Mouse (Mus musculus) forebrain, embryonic 16.5 days (tissue): ENCODE measurements around the gene Sept8. TPM values are rescaled to one million over a fixed set of nuclear protein-coding genes. Genes with fewer than 3 reads are reported as not detected.

ENCODE experiments used
- ATAC-seq: fragments of 200-750 bp; cut with Nextera tagmentation; 2 replicates; pipeline ENCODE4 v1.8.0; 2017; ENCODE audit warnings: mild to moderate bottlenecking, moderate library complexity
- H3K27ac ChIP-seq: fragments of 300-500 bp; sonication (generic); 2 replicates; pipeline ENCODE4 v1.5.1; 2014; ENCODE audit warnings: low read length, control low read depth
- H3K27me3 ChIP-seq: fragments of 300-500 bp; sonication (generic); replicated peaks from 2 replicates; pipeline ENCODE4 v1.6.1; 2014; ENCODE audit warnings: low read length; ENCODE audit not compliant: control insufficient read depth, insufficient read depth
- H3K36me3 ChIP-seq: fragments of 300-500 bp; sonication (generic); 2 replicates; pipeline ENCODE4 v1.6.1; 2014; ENCODE audit not compliant: control insufficient read depth, insufficient read depth
- H3K4me1 ChIP-seq: fragments of 300-500 bp; sonication (generic); replicated peaks from 2 replicates; pipeline ENCODE4 v1.6.1; 2014; ENCODE audit warnings: low read length; ENCODE audit not compliant: control insufficient read depth, insufficient read depth
- H3K4me2 ChIP-seq: fragments of 300-500 bp; sonication (generic); 2 replicates; pipeline ENCODE4 v1.6.1; 2014; ENCODE audit warnings: mild to moderate bottlenecking, low read length, control low read depth
- H3K4me3 ChIP-seq: fragments of 300-500 bp; sonication (generic); replicated peaks from 2 replicates; pipeline ENCODE4 v1.5.1; 2014; ENCODE audit warnings: mild to moderate bottlenecking, low read length, control low read depth
- H3K9ac ChIP-seq: fragments of 300-500 bp; sonication (generic); replicated peaks from 2 replicates; pipeline ENCODE4 v1.6.1; 2014; ENCODE audit warnings: low read depth, low read length, control low read depth
- H3K9me3 ChIP-seq: fragments of 300-500 bp; sonication (generic); 2 replicates; pipeline ENCODE4 v1.6.1; 2016; ENCODE audit warnings: low read length; ENCODE audit not compliant: control insufficient read depth
- WGBS: fragments of 180-500 bp; shearing (Covaris S2); extraction: QIAGEN DNeasy Blood & Tissue Kit; methylation state at CpG from one replicate; pipeline ENCODE4 v1.1.7; 2014; 5-methylcytosine and 5-hydroxymethylcytosine counted together
- polyA plus RNA-seq: library from polyadenylated mRNA; unstranded; fragments of >200 nt; fragmentation: Nextera tagmentation; extraction: Ambion mirVana; gene quantifications from 2 replicates; pipeline ENCODE4 v1.2.1, GENCODE M21; 2015

The Sept8 gene
- polyA plus RNA-seq, 1 experiment from 2014 or later: 23.3 TPM

DNA sequence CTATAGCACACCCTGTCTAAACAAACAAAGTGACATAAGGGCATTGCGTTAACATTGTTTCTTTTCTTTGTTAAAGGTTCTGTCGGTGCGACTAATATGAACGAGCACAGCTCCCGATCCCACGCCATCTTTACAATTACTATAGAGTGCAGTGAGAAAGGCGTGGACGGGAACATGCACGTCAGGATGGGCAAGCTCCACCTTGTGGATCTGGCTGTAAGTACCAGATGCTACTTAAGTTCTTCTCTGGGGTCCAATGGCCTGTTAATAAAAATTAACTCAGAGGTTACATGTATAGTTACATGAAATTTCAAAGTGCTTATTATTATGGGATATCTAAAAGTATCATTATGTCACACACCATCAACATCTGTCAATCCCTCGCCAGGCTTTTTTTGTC, 64.1 kb downstream of the Sept8 start:
- H3K4me2 ChIP-seq: no peak overlapping the region
- 70% methylated on average over 10 of the region's 10 CpGs for WGBS
- no peaks in the 10 kb centered on the region for H3K27me3 ChIP-seq
- ATAC-seq: no peak
- no peak overlapping the region for H3K27ac ChIP-seq
- H3K4me3 ChIP-seq: no peak overlapping the region
- no peak overlapping the region for H3K9ac ChIP-seq
- H3K4me1 ChIP-seq: no peaks in the 10 kb centered on the region
- no peaks in the 10 kb centered on the region for H3K9me3 ChIP-seq
- H3K36me3 ChIP-seq: peaks cover 48% of the 10 kb centered on the region

- H3K36me3 ChIP-seq: peaks cover 55% of the 10 kb centered on the region
Measured at GRCm38 (mm10) chr11:53584849-53585248, 65.8 kb downstream of the Sept8 start.

DNA sequence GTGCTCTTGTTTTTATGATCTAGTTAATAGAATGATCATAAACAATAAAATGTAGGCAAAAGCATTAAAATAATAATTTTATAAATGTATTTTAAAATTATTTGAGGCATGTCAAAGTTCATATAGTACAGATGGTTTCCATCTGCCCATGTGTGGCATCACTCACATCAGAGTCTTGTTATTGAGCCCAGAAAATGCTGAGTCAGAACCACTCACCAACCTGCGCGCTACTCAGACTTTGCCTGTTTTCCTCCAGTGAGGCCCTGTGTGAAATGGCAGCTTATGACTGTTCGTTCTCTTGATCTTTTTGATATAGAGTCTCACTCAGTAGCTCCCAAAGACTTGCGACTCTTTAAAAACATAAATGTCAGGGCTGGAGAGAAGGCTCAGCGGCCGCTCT, 66.5 kb downstream of the Sept8 start:
- peaks cover 52% of the 10 kb centered on the region for H3K36me3 ChIP-seq
- no peak overlapping the region for H3K27ac ChIP-seq
- 96% methylated on average over 6 of the region's 6 CpGs for WGBS

More at GRCm38 (mm10) chr11:53584849-53585248, 65.8 kb downstream of the Sept8 start:
- no peak overlapping the region for H3K9ac ChIP-seq
- no peak overlapping the region for H3K4me2 ChIP-seq
- H3K27ac ChIP-seq: no peak overlapping the region
- H3K27me3 ChIP-seq: no peaks in the 10 kb centered on the region
- WGBS: 58% methylated on average over 3 of the region's 3 CpGs
- no peaks in the 10 kb centered on the region for H3K4me1 ChIP-seq
- no peak for ATAC-seq
- no peaks in the 10 kb centered on the region for H3K9me3 ChIP-seq
- H3K4me3 ChIP-seq: no peak overlapping the region

GRCm38 (mm10) chr11:53588279-53588678, 69.2 kb downstream of the Sept8 start:
- Histone ChIP-seq H3K9ac (no peak overlapping the region), H3K9me3 (no peaks in the 10 kb centered on the region), H3K36me3 (peaks cover 60% of the 10 kb centered on the region), H3K27ac (no peak overlapping the region), H3K4me2 (no peak overlapping the region), H3K4me1 (no peaks in the 10 kb centered on the region), H3K4me3 (no peak overlapping the region), H3K27me3 (no peaks in the 10 kb centered on the region)
- no peak for ATAC-seq
- 84% methylated on average over 8 of the region's 8 CpGs for WGBS

More for the DNA sequence above, 66.5 kb downstream of the Sept8 start:
- no peaks in the 10 kb centered on the region for H3K9me3 ChIP-seq
- no peaks in the 10 kb centered on the region for H3K4me1 ChIP-seq
- H3K27me3 ChIP-seq: no peaks in the 10 kb centered on the region
- H3K4me2 ChIP-seq: no peak overlapping the region
- no peak overlapping the region for H3K9ac ChIP-seq
- H3K4me3 ChIP-seq: no peak overlapping the region
- ATAC-seq: no peak

DNA sequence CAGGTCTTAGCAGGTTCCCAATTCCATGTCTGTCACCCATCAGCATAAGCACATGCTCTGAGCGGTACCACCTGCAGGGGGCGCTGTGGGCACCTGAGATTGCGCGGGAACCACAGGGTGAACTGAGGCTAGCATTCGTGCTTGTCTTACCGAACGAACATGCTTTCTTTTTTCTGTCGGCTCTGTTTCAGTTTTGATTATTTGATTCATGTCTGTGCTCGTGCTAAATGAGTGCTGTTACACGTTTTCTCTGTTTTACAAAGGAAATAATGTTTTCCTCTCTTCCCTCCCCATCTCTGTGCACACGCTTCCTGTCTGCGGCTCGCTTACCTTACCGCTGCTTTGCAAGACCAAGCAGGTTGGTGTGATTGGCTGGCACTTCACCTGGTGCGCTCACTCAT, 71.3 kb downstream of the Sept8 start:
- no peak overlapping the region for H3K4me2 ChIP-seq
- no peak overlapping the region for H3K4me3 ChIP-seq
- no peak overlapping the region for H3K27ac ChIP-seq
- no peak for ATAC-seq
- no peaks in the 10 kb centered on the region for H3K4me1 ChIP-seq
- 41% methylated on average over 15 of the region's 15 CpGs for WGBS
- no peaks in the 10 kb centered on the region for H3K27me3 ChIP-seq
- H3K9ac ChIP-seq: no peak overlapping the region
- peaks cover 63% of the 10 kb centered on the region for H3K36me3 ChIP-seq
- H3K9me3 ChIP-seq: no peaks in the 10 kb centered on the region

- H3K4me3 ChIP-seq: no peak overlapping the region
- 94% methylated on average over 5 of the region's 5 CpGs for WGBS
- H3K4me2 ChIP-seq: no peak overlapping the region
- no peak overlapping the region for H3K9ac ChIP-seq
- H3K9me3 ChIP-seq: no peaks in the 10 kb centered on the region
- peaks cover 61% of the 10 kb centered on the region for H3K36me3 ChIP-seq
- no peak for ATAC-seq
- H3K4me1 ChIP-seq: no peaks in the 10 kb centered on the region
- no peak overlapping the region for H3K27ac ChIP-seq
- H3K27me3 ChIP-seq: no peaks in the 10 kb centered on the region
Measured at GRCm38 (mm10) chr11:53591116-53591515, 72.1 kb downstream of the Sept8 start.

Other genes with a start within 250 kb of the Sept8 start
- 52.6 and 55.2 TPM in 2 replicates for gene Hspa4, start 218.8 kb upstream of the Sept8 start, polyA plus RNA-seq
- 14.1 and 15.1 TPM in 2 replicates for gene Zcchc10, start 194.6 kb upstream of the Sept8 start, polyA plus RNA-seq
- gene Aff4, start 168.4 kb upstream of the Sept8 start, polyA plus RNA-seq: 62.0 and 68.8 TPM in 2 replicates
- gene Leap2, start 96.1 kb upstream of the Sept8 start, polyA plus RNA-seq: not detected in 2 replicates
- gene Uqcrq, start 88.4 kb upstream of the Sept8 start, polyA plus RNA-seq: 552 and 555 TPM in 2 replicates
- gene Gdf9, start 88.2 kb upstream of the Sept8 start, polyA plus RNA-seq: 3.9 and 4.7 TPM in 2 replicates
- gene Gm10447, start 62.1 kb upstream of the Sept8 start, polyA plus RNA-seq: not detected in 2 replicates
- gene Shroom1, start 62.1 kb upstream of the Sept8 start, polyA plus RNA-seq: 2.2 and 2.7 TPM in 2 replicates
- gene Gm9837, start 48.8 kb upstream of the Sept8 start, polyA plus RNA-seq: not detected in 2 replicates
- gene Gm9945, start 39.1 kb upstream of the Sept8 start, polyA plus RNA-seq: not detected in 2 replicates
- 1.9 and 2.2 TPM in 2 replicates for gene Sowaha, start 39.0 kb upstream of the Sept8 start, polyA plus RNA-seq
- 268 and 295 TPM in 2 replicates for gene Kif3a, start 48.1 kb downstream of the Sept8 start, polyA plus RNA-seq
- gene Il4, start 99.4 kb downstream of the Sept8 start, polyA plus RNA-seq: 3.0 and 4.7 TPM in 2 replicates
- gene Il13, start 115.4 kb downstream of the Sept8 start, polyA plus RNA-seq: not detected in 2 replicates
- 14.8 and 17.1 TPM in 2 replicates for gene Rad50, start 188.1 kb downstream of the Sept8 start, polyA plus RNA-seq
- not detected in 2 replicates for gene Il5, start 201.5 kb downstream of the Sept8 start, polyA plus RNA-seq